Mouse (Mus musculus) frontal cortex, postnatal 10 days (tissue): Measurements from ENCODE around the gene Gm45713.
"Not testable (repeated sequence)": the region's sequence is repeated elsewhere in the genome, so short reads cannot be mapped to it uniquely, and the experiment has no call there.

ENCODE experiments used
- DNase-seq, 2 experiments: peaks; one replicate each; pipeline ENCODE4 v3.0.0; 2022; ENCODE audit warnings: low spot score in 2 of 2, mixed read lengths in 1 of 2

Gene Gm45713

GRCm38 (mm10) chr7:45124224-45125143 is 11.5 kb downstream of the Gm45713 start, which contains the start of gene Rps11:
Rps11 (minus strand) TSS chr7:45124439.
- peak; percentile 98 to 99 for DNase-seq

- DNase-seq: no peak
These were observed 12.9 kb downstream of the Gm45713 start for GRCm38 (mm10) chr7:45123186-45123570.

- DNase-seq: no peak
These were observed 13.4 kb downstream of the Gm45713 start for GRCm38 (mm10) chr7:45122561-45123185.

- no peak for DNase-seq
These were observed 14.1 kb downstream of the Gm45713 start for GRCm38 (mm10) chr7:45121966-45122365.

- no peak for DNase-seq
These were observed 14.6 kb downstream of the Gm45713 start for GRCm38 (mm10) chr7:45121404-45121803.

- DNase-seq: no peak
These were observed 16.0 kb downstream of the Gm45713 start for GRCm38 (mm10) chr7:45119780-45120709.

GRCm38 (mm10) chr7:45118336-45118735 is 17.7 kb downstream of the Gm45713 start:
- no peak for DNase-seq

GRCm38 (mm10) chr7:45117566-45117965 is 18.5 kb downstream of the Gm45713 start:
- no peak for DNase-seq

GRCm38 (mm10) chr7:45113476-45113875 is 22.6 kb downstream of the Gm45713 start:
- DNase-seq: no peak

GRCm38 (mm10) chr7:45112529-45112928 is 23.5 kb downstream of the Gm45713 start:
- no peak for DNase-seq

- no peak for DNase-seq
These were observed 24.1 kb downstream of the Gm45713 start for GRCm38 (mm10) chr7:45111940-45112339.

GRCm38 (mm10) chr7:45110089-45110488 is 25.9 kb downstream of the Gm45713 start:
- not testable (repeated sequence) for DNase-seq

- no peak for DNase-seq
These were observed 28.9 kb downstream of the Gm45713 start for GRCm38 (mm10) chr7:45107052-45107645.

GRCm38 (mm10) chr7:45106441-45106840 is 29.6 kb downstream of the Gm45713 start:
- DNase-seq: no peak

- no peak for DNase-seq
These were observed 30.5 kb downstream of the Gm45713 start for GRCm38 (mm10) chr7:45105491-45105890.

- no peak for DNase-seq
These were observed 31.1 kb downstream of the Gm45713 start for GRCm38 (mm10) chr7:45104941-45105340.

- DNase-seq: peak; percentile 58 to 61
These were observed 32.3 kb downstream of the Gm45713 start, which contains the start of gene Fcgrt for GRCm38 (mm10) chr7:45103652-45104180. Fcgrt (minus strand) TSS chr7:45103851.

GRCm38 (mm10) chr7:45102940-45103585 is 33.0 kb downstream of the Gm45713 start:
- DNase-seq: no peak

GRCm38 (mm10) chr7:45102441-45102840 is 33.6 kb downstream of the Gm45713 start:
- no peak for DNase-seq

- DNase-seq: no peak
These were observed 36.0 kb downstream of the Gm45713 start for GRCm38 (mm10) chr7:45100046-45100445.
